Mouse (Mus musculus): ENCODE data around the gene Tmem8. TPM values are rescaled to one million over a fixed set of nuclear protein-coding genes. Genes with fewer than 3 reads are reported as not detected.
"Not testable (repeated sequence)": the region's sequence is repeated elsewhere in the genome, so short reads cannot be mapped to it uniquely, and the experiment has no call there.

The Tmem8 gene
- polyA plus RNA-seq, 1 experiment = 4.1 TPM

- TF ChIP-seq FLI1 (IDR thresholded peaks at IDR 0.05; ENCODE audit: low read length) (no peak), GATA1 (IDR thresholded peaks at IDR 0.05; ENCODE audit: borderline replicate concordance, low read length) (no peak)
- Histone ChIP-seq H3K4me3 (replicated peaks) (no peak overlapping the region), H3K27me3 (replicated peaks) (peaks cover 60% of the 10 kb centered on the region)
Observed at GRCm38 (mm10) chr17:26111024-26111423, 2.1 kb upstream of the Tmem8 start.

DNA sequence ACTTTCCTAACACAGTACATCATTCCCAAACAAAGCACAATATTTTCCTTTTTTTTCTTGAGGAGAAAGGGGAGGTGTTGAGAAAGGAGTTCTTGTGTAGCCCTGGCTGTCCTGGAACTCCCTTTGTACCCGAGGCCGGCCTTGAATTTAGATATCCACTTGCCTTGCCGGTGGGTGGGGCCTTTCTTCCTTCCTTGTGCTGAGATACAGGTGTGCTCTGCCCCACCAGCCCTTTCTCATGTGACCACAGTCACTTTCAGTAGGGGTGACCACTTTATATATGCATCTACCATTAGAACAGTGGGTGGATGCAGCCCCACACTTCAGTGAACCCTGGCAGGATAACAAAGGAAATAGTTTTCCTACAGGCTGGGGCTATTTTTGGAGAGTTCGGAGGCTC lies 1.4 kb upstream of the Tmem8 start:
- peaks cover 20% of the 10 kb centered on the region for H3K4me1 ChIP-seq
- no peaks in the 10 kb centered on the region for H3K36me3 ChIP-seq (replicated peaks; ENCODE audit: low read length)
- TF ChIP-seq FLI1 (IDR thresholded peaks at IDR 0.05; ENCODE audit: low read length) (no peak), GATA1 (IDR thresholded peaks at IDR 0.05; ENCODE audit: borderline replicate concordance, low read length) (no peak)
- no peak overlapping the region for H3K4me3 ChIP-seq (replicated peaks)
- peaks cover 5% of the 10 kb centered on the region; the same call in 1 of the 2 replicates for H3K9me3 ChIP-seq
- peaks cover 65% of the 10 kb centered on the region for H3K27me3 ChIP-seq (replicated peaks)

More at GRCm38 (mm10) chr17:26111024-26111423, 2.1 kb upstream of the Tmem8 start:
- Histone ChIP-seq H3K36me3 (replicated peaks; ENCODE audit: low read length) (no peaks in the 10 kb centered on the region), H3K4me1 (peaks cover 20% of the 10 kb centered on the region), H3K9me3 (peaks cover 5% of the 10 kb centered on the region; the same call in 1 of the 2 replicates)

DNA sequence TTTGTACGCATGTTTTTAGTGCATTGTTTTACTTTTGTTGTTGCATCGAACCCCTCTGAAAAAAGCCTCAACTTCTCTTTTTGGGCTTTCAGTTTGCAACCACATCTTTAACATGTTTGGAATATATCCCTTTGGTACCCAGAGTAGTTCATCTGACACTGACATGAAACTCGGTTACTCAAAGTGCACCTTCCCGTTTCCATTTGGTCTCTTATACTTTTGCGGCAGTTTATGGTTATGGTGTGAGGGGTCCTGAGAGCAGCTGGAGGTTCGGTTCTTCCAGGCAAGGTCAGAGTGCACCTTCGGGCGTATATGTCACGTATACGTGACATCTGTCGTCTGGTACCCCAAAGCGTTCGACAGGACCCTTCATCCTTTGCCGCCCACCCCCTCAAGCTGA lies 348 bp upstream of the Tmem8 start:
- H3K9me3 ChIP-seq = peaks cover 5% of the 10 kb centered on the region; the same call in 1 of the 2 replicates
- TF ChIP-seq GATA1 (IDR thresholded peaks at IDR 0.05; ENCODE audit: borderline replicate concordance, low read length) = no peak
- TF ChIP-seq FLI1 (IDR thresholded peaks at IDR 0.05; ENCODE audit: low read length) = no peak
- no peaks in the 10 kb centered on the region for H3K36me3 ChIP-seq (replicated peaks; ENCODE audit: low read length)
- peaks cover 76% of the 10 kb centered on the region for H3K27me3 ChIP-seq (replicated peaks)
- peak overlapping the region; percentile 92 for H3K4me3 ChIP-seq (replicated peaks)
- H3K4me1 ChIP-seq = peaks cover 20% of the 10 kb centered on the region

DNA sequence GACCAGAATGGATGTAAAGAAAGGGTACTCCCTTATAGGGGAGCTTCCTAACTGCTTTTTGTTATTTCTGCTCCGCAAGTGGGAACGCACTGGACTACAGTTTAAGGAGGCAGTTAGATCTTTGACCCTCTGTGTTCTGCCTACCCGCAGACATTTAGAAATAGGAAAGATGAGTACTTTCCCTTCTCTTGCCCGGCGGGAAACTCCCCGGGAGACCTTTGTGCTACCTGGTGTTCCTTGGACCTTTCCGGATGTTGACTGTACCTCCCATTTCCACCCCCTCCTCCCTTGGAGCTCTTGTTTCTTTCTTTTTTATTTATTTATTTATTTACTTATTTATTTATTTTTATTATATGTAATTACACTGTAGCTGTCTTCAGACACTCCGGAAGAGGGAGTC lies 962 bp downstream of the Tmem8 start:
- Histone ChIP-seq H3K4me3 (replicated peaks) (peak overlapping the region; percentile 92), H3K27me3 (replicated peaks) (peaks cover 87% of the 10 kb centered on the region), H3K4me1 (peaks cover 30% of the 10 kb centered on the region), H3K36me3 (replicated peaks; ENCODE audit: low read length) (no peaks in the 10 kb centered on the region), H3K9me3 (0 out of 2 replicates have a peak, but pooled peaks cover under 1% of the 10 kb centered on the region)
- TF ChIP-seq GATA1 (IDR thresholded peaks at IDR 0.05; ENCODE audit: borderline replicate concordance, low read length) = no peak
- no peak for TF ChIP-seq FLI1 (IDR thresholded peaks at IDR 0.05; ENCODE audit: low read length)

DNA sequence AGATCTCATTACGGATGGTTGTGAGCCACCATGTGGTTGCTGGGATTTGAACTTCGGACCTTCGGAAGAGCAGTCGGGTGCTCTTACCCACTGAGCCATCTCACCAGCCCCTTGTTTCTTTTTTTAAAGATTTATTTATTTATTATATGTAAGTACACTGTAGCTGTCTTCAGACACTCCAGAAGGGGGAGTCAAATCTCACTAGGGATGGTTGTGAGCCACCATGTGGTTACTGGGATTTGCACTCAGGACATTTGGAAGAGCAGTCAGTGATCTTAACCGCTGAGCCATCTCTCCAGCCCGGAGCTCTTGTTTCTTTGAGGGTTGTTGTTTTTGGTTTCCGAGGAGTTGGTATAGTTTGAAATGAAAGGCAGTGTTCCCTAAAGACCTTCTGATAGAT lies 1.4 kb downstream of the Tmem8 start:
- not testable (repeated sequence) for H3K36me3 ChIP-seq (replicated peaks; ENCODE audit: low read length); H3K4me3 ChIP-seq (replicated peaks); H3K9me3 ChIP-seq
- Histone ChIP-seq H3K4me1 (peaks cover 32% of the 10 kb centered on the region), H3K27me3 (replicated peaks) (peaks cover 88% of the 10 kb centered on the region)

GRCm38 (mm10) chr17:26115205-26115898 lies 2.3 kb downstream of the Tmem8 start:
- Histone ChIP-seq H3K4me1 (peaks cover 41% of the 10 kb centered on the region), H3K4me3 (replicated peaks) (no peak overlapping the region), H3K27me3 (replicated peaks) (peaks cover 90% of the 10 kb centered on the region), H3K9me3 (no peaks in the 10 kb centered on the region), H3K36me3 (replicated peaks; ENCODE audit: low read length) (no peaks in the 10 kb centered on the region)
- TF ChIP-seq GATA1 (IDR thresholded peaks at IDR 0.05; ENCODE audit: borderline replicate concordance, low read length) (no peak), FLI1 (IDR thresholded peaks at IDR 0.05; ENCODE audit: low read length) (no peak)

DNA sequence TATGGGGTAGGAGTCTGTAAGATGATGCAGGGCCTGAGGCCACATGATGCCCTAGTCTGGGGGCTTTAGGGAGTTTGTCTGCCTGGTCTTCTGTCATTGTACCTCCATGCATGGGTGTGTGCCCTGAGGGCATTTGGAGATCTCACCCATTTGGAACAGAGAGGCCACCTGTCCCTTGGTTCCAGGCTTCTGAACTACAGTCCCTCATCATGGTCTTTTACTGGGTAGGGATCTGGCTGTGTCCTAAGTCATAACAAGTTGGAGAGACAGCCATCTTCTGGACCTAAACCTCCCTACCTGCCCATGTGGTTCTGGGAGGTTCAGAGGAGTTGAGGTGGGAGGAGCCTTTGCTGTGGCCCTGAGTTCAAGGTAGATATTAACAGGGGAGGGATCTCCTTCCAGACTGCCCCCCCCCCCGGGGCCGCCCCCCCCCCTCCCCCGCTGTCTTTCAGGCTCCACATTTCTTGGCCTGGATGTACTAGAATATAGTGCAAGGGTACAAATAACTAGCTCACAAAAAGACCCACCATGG lies 2.9 kb downstream of the Tmem8 start:
- TF ChIP-seq FLI1 (IDR thresholded peaks at IDR 0.05; ENCODE audit: low read length) (no peak), GATA1 (IDR thresholded peaks at IDR 0.05; ENCODE audit: borderline replicate concordance, low read length) (no peak)
- Histone ChIP-seq H3K27me3 (replicated peaks) (peaks cover 83% of the 10 kb centered on the region), H3K4me1 (peaks cover 42% of the 10 kb centered on the region)

GRCm38 (mm10) chr17:26116503-26117258 lies 3.6 kb downstream of the Tmem8 start:
- peaks cover 43% of the 10 kb centered on the region for H3K4me1 ChIP-seq
- H3K36me3 ChIP-seq (replicated peaks; ENCODE audit: low read length) = no peaks in the 10 kb centered on the region
- no peak overlapping the region for H3K4me3 ChIP-seq (replicated peaks)
- H3K27me3 ChIP-seq (replicated peaks) = peaks cover 77% of the 10 kb centered on the region
- no peaks in the 10 kb centered on the region for H3K9me3 ChIP-seq
- no peak for TF ChIP-seq FLI1 (IDR thresholded peaks at IDR 0.05; ENCODE audit: low read length)
- TF ChIP-seq GATA1 (IDR thresholded peaks at IDR 0.05; ENCODE audit: borderline replicate concordance, low read length) = no peak

More for the DNA sequence above, 2.9 kb downstream of the Tmem8 start:
- Histone ChIP-seq H3K4me3 (replicated peaks) (no peak overlapping the region), H3K36me3 (replicated peaks; ENCODE audit: low read length) (no peaks in the 10 kb centered on the region), H3K9me3 (no peaks in the 10 kb centered on the region)

DNA sequence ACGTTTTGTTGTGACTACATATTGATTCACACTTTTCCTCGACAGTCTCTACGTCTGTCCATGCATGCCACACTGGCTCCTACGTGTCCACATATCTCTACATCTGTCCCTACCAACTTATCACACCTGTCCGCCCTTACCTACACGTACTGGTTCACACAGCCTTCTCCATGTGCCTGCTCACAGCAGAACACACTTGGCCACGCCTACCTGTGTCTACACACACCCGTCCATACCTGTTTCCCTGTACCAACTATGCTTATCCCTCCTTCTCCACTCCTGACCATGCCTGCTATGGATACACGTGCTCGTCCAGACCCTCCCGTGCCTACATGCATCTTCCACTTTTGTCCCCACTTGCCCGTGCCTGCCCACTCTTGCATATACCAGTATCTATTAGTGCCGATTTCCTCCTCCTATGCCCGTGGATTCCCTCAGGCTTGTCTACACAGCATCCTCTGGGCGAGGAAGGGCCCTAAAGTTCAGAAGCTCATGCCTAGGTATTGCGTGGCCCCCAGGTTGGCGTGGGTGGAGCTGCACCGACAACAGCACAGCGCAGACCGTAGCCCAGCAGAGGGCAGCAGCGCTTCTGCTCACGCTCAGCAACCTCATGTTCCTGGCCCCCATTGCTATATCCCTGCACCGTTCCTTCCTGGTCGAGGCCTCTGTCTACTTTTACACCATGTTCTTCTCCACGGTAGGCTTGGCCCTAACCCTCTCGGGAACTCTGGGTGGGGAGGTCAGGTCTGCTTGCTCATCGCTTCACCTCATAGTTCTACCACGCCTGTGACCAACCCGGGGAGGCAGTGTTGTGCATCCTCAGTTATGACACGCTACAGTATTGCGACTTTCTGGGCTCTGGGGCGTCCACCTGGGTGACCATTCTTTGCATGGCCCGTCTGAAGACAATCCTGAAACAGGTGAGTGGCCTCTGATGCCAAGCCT lies 6.9 kb downstream of the Tmem8 start:
- peaks cover 46% of the 10 kb centered on the region for H3K27me3 ChIP-seq (replicated peaks)
- no peaks in the 10 kb centered on the region for H3K36me3 ChIP-seq (replicated peaks; ENCODE audit: low read length)
- H3K9me3 ChIP-seq = no peaks in the 10 kb centered on the region
- TF ChIP-seq FLI1 (IDR thresholded peaks at IDR 0.05; ENCODE audit: low read length) (no peak), GATA1 (IDR thresholded peaks at IDR 0.05; ENCODE audit: borderline replicate concordance, low read length) (no peak)
- H3K4me3 ChIP-seq (replicated peaks) = peak overlapping the region; percentile 84
- peaks cover 54% of the 10 kb centered on the region for H3K4me1 ChIP-seq
